Mouse (Mus musculus) heart, postnatal 36 days (tissue): ENCODE data around the gene Mrvi1. TPM values are rescaled to one million over a fixed set of nuclear protein-coding genes. Genes with fewer than 3 reads are reported as not detected.
"Not testable (repeated sequence)": the region's sequence is repeated elsewhere in the genome, so short reads cannot be mapped to it uniquely, and the experiment has no call there.

Source experiments
- DNase-seq, 2 experiments: peaks; one replicate each; pipeline ENCODE4 v3.0.0; 2021 to 2022
- intact Hi-C: fragments of 180-260 bp; cut with DNase I; formaldehyde crosslinking; loops from one replicate; pipeline ENCODE4 v1.15.1; 2025
- total RNA-seq, 2 experiments: library from RNA; stranded (reverse); gene quantifications; 2 replicates each; pipeline ENCODE4 v1.2.3; 2021

The Mrvi1 gene
- total RNA-seq, 2 experiments from 2014 or later, result 13.4 to 15.8 TPM

DNA sequence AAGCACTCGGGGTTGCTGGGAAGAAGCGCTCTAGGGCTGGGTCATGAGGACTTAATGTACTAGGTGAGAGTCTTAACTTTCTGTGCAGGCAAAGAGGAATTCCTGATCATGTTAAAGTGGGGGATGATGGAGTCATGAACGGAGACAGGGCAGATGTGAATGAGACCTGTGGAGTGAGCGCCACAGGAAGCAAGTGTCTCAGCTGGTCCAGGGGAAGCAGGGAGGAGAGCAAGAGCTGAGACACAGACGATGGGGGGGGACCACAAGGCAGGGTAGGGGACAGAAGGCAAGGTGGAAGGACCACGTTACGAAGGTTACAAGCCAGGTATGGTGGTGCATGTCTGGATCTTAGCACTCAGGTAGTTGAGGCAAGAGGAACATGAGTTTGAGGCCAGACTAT lies 85.8 kb downstream of the Mrvi1 start:
- intact Hi-C loops, result no loop called here

DNA sequence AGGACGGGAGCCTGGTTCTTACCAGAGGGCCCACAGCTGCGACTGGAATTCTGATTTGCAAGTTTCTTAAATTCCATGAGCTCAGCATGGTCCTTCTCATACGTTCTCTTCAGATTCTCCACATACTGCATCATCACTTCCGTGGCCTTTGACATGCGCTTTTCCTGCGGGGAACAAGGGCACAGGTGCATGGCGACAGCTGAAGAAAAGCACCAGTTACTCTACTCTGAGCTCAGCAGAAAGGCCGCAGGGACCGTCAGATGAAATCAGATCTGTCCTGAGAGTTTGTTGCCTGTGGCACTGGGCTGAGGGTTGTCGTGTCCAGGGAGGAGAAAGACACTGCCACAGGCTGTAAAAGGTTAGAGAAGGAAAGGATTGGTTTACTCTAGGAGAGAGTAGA lies 86.5 kb downstream of the Mrvi1 start:
- intact Hi-C loops, DNase-seq: not testable (repeated sequence)

More for the DNA sequence above, 85.8 kb downstream of the Mrvi1 start:
- no peak for DNase-seq

DNA sequence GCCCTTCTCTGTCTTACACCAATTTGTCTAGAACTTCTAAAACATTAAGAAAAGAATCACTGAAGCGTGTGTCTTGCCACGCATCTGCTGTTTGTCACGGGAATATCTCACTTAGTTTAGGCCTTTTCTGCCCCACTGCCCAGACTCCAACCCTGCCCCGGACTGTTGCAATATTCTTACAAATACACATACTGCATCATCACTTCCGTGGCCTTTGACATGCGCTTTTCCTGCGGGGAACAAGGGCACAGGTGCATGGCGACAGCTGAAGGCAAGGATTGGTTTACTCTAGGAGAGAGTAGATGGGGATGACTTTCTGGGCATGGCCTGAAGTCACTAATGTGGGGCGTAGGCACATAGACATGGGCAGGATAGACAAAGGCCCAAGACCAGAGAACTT lies 87.6 kb downstream of the Mrvi1 start:
- DNase-seq, result no peak
- intact Hi-C loops, result no loop called here

DNA sequence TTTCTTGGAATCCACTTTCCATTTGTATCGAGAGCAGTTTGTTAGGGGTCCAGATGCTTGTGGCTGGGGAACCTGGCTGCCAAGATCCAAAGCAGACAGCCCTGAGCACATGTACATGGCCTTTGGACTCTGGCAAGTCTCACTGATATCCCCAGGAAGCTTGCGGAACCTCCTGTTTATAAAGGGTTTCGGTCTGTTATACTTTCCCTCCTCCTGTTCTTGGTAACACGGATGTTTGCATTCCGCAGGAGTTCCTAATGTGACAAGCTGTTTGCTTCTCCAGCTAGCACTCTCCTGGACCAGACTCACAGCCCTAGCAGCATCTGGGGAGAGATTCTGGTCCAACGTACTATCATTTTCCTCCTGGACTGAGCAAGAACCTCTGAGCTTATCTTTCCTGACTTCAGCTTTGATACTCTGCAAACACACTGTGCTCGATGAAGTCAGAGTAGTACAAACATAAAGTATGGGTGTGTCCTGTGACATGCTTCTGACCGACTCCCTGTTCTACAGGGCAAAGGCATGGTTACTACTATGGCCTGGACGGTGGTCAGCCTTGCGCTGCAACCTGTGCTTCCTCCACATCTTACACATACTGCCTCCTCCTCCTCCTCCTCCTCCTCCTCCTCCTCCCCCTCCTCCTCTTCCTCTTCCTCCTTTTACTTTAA lies 88.2 kb downstream of the Mrvi1 start:
- DNase-seq, result no peak
- intact Hi-C loops, result no loop called here

DNA sequence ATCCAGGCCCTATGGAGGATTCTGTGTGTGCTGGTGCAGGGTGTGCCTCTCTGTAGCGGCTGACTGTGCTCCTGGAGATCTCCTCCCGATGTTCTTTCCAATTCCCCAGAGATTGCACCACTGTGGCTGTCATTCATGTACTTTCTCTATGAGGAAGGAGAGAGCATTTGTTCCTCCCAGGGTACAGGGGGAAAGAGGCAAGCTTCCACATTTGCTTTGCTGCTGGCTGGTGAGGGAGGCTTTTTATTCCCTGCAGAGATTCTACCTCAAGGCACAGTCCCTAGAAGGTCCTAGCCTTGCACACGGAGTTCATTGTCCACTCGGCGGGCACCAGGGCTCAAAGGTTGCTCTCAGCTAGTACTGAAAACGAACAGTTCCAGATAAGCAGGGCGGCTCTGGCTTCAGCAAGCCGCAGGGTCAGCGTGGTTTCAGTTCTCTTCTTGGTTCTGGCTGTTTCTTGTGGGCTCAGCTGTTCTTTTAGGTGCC lies 90.7 kb downstream of the Mrvi1 start:
- peak; percentile 62 to 75 for DNase-seq
- intact Hi-C loops, result no loop called here

DNA sequence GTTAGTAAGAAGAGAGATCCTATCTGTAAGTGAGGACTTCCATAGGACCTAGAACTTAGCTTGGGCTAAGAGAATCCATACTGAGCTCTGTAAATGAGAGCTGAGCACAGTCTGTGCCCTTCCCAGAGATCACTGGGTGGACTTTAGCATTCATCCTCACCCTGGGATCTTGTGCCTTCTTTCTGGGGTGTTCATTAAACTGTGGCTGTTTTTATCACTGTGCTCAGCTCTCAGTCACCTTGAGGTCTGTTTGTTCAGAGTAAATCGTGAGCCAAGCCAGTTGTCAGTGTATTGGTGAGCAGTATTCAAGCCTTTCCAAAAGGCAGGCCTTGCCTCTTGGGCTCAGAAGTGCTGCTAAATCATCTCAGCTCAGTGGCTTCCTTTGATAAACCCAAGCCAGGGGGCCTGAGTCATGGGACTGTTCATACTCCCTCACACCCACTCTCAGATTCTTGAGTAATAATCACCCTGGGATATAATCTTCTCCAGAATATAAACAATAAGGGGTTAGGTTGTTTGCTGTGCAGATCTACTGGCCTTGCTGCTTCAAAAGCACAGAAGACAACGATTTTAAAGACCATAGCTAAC lies 100.4 kb downstream of the Mrvi1 start:
- intact Hi-C loops, result no loop called here
- DNase-seq, result no peak

DNA sequence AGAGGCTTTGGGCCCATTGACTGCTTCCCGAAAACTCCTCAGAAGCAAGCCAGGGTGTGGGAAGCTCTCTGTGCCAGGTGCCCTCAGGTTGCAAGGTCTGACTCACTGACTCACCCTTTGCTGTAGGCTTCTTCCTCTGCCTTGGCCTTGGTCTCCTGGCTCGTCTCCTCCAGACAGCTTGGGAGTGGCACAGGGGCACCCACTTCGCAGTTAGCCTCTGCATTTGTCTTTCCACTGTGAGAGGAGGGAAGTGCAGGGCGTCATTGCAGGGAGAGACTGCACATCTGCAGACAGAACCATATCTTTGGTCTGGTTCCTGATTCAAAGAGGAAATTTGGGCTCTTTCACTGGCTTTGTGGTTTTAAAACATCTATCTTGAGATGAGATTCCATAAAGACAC lies 104.2 kb downstream of the Mrvi1 start:
- no peak for DNase-seq
- intact Hi-C loops, result no loop called here

DNA sequence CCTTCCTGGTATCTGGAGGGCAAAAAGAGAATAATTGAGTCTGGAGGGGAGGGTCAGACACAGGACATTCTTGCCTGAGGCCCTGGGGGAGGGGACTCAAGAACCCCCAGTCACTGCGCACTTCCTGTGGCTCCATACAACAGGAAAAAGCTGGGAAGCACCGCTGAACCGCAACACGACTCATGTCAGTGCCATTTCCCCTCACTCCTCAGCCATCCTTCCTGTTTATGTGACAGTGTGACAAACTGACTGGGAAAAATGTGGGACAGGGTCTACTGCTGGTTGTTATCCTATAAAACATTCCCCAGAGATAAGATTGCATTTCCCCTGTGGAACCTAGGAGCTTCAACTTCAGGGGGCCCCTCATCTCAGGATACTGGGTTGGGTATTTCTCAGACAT lies 105.3 kb downstream of the Mrvi1 start:
- DNase-seq, result no peak
- intact Hi-C loops, result no loop called here

DNA sequence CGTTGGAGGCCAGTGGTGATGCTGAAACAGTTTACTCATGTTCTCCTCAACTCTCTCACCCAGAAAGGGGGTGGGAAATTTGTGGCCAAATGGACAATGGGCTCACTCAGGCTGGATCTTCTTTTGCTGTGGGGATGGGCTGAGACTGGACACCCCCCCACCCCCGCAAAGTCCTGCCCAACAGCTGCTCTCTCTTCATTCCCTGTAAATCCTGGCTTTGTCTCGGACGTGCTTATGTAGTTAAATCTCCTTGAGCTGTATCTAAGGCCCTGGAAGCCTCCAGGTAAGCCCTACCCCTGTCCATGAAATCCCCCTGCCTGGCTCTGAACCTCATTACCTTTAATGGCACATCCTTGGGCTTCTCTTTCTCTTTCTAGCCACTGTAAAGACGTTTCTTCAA lies 113.5 kb downstream of the Mrvi1 start:
- intact Hi-C loops, result no loop called here
- no peak for DNase-seq

DNA sequence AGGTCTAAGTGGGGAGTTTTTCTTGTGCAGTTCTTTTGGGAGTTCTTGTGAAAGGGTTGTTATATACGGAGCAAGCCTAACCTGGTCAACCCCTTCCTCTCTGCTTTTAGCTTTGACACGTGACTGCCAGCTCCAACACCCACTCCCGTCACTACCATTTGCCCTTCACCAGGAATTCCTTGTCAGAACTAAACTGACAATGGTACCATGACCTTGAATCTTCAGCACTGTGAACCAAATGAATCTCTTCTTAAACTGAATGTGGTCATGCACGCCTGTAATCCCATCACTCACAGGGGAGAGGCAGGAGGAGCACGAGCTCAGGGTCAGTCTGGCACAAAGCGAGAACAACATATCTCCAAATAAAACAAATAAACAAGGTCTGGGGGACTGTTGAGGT lies 115.1 kb downstream of the Mrvi1 start:
- intact Hi-C loops, result no loop called here

DNA sequence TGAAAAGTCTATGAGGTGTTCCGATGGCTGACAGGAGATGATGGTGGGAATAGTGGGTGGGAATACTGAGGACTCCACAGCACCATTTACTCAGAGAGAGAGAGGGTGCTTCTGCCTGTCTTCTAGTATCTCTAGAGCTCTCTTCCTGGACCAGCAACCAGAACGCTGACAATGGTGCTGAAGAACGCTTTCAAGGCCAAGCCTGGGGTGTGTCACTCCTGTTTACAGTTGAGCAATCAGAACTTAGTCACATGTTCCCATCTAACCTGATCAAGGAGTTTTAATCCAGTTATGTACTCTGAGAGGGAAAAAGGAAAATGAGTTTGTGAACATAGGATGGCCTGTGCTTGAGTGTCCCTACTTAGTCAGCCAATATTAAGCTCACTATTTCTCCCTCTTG lies 116.2 kb downstream of the Mrvi1 start:
- no peak for DNase-seq
- intact Hi-C loops, result no loop called here

More for the DNA sequence above, 115.1 kb downstream of the Mrvi1 start:
- DNase-seq, result no peak

DNA sequence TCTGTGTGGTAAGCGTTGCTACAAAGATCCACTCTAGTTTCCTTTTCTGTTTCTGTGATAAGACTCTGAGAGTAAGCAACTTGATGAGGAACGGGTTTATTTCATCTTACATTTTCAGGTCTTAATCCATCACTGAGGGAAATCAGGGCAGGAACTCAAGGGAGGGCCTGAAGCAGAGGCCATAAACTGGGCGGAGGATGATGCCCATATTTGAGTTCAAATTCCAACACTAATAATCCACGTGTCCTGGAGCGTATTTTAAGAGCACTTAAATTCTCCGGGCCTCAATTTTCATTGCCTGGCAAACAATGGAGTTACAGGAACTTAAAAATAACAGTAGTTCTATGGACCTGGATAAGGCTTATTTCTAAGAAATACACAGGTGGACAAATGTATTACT lies 116.7 kb downstream of the Mrvi1 start:
- intact Hi-C loops, result no loop called here
- no peak for DNase-seq

DNA sequence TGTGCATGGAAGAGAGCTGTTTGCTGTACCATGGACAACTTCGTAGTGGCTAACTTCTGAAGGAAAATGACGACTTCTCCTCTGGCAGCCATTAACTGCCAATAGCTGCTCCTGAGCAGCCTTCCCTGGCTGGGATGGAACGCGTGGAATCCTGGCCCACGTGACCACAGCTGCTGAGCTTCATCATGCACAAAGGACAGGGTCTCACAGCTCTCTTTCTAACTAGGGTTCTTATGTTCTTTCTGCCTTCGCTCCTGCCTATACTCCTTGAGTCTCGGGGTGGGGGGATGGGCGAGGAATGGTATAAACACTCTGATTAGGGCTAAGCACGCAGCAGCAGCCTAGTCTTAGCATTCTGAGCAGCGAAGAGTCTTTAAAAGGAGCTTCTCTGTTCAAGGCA lies 117.2 kb downstream of the Mrvi1 start:
- intact Hi-C loops, result no loop called here
- no peak for DNase-seq

DNA sequence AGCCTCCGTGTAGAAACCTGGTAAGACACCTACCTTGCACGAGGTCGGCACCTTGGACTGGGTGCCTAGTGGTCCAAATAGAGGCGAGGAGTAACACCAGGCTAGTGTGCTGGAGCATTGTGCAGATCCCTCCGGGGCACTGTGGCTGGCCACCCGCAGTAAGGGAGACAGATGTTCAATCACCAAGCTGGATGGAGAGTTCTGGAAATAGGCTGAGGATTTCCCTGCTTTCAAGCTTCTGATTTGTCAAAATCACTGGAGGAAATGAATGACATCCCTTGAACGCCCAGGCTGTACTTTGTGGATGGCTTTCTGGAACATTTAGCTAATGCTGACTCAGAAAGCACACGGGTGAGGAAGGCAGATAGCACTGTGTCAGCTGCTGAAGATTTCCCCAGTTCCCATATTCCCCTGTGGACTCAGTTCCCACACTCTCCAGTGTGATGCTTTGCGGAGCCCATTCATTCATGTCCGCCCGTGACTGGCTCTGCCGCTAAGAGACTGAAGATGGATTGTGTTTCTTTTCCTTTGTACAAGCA lies 119.4 kb downstream of the Mrvi1 start, which contains the start of gene Lyve1:
TSS of gene Lyve1 (minus strand) at position 489 of the 539 bp plus-strand sequence.
- intact Hi-C loops, result no loop called here
- DNase-seq, result peak in 1 of 2 experiments; percentile 43

DNA sequence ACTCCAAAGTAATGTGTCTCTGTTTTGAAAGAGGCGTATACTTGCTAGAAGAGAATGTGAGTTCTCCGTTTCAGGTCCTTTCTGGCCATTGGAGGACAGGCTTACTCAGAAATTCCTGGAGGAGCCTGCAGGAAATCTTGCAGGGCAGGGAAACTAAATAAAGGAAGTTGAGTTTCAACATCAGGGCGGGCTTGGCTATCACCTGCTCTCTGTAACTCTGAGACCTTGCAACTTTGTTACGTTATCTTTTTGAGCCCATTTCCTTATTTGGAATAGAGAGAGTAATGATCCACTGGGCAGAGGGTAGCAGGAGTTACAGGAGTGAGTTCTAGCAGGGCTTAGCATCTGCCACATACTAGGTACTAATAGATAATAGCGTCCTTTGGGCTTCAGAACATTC lies 122.1 kb downstream of the Mrvi1 start:
- DNase-seq, result no peak
- intact Hi-C loops, result no loop called here

DNA sequence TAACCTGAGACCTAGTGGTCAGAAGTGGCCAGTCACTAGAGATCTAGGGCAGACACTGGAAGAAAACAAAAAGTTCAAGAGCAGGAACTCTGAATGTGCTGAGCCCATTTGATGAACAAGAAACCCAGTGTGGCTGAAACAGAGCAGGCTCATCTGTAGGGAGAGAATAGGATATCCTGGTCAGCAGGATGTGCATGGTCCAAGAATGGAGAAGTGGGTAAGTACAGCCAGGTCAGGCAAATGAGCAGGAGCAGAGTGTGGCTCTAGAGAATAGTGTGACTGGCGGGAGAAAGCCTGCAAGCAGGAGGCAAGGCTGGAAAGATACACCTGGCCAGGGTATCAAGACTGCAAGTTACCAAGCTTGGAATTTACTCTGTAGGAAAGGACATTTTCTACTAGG lies 126.7 kb downstream of the Mrvi1 start:
- DNase-seq, result no peak
- intact Hi-C loops, result no loop called here

DNA sequence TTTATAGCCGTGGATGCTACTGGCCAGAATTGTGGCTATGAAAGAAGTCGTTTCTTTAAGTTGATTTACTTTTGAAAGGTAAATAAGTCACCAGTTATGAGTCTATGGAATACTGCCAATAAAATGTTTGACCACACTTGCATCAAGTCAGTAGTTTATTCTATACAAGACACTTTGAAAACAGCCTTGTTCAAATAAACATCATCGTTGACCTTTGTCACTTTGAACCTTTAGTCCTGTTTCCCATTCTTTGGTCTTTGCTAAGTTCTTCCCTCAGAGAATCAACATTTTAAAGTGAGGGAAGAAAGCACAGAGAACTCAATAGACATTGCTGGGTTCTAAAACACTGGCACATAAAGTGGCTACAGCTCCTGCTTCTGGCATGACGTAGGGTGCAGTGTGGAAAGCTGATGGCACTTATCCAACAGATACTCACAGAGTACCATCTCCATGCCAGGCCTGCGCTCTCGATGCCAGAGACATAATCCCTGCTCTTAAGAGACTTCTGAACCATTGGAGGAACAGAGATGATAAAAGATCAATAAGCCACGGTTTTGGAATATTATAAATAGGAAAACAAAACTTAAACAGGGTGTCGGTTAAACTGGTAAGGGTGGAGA lies 127.2 kb downstream of the Mrvi1 start:
- intact Hi-C loops, result no loop called here
- no peak for DNase-seq

DNA sequence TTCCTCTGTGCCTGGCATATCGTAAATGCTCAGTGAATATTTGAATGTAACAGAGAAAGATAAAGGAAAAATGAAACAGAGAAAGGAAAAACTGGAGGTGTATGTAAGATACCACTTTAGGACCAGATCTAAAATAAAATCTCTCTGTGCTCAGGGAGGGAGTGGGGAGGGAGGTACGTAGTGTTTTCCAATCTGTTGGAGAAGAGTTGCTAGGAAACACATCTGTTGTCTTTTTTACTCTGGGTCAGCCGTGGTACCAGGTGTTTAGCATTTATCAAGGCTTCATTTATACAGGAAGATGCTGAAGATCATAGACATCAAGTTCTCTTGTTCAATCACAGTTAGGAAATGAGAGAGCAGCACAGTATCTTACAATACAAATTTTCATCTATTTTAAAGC lies 127.7 kb downstream of the Mrvi1 start:
- intact Hi-C loops, result no loop called here
- no peak for DNase-seq

DNA sequence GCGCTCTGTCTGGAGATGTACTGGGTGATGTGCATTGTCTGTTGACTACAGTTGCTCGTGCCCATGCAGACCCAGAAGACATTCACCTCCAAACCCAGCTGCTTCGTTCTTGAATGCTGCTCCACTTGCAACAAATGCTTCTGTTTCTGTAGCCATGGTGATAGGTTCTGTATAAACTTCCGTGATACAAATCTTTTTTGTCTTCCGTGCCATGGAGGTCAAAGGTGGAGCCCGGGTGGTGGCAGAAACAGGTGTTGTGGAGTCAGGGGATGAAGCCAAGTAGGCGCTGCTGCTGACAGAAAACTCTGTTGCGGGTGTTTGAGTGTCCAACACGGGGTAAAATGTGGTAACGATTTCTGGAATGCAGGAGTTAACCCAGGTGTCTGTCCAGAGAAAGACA lies 128.7 kb downstream of the Mrvi1 start:
- intact Hi-C loops, result no loop called here
- no peak for DNase-seq

DNA sequence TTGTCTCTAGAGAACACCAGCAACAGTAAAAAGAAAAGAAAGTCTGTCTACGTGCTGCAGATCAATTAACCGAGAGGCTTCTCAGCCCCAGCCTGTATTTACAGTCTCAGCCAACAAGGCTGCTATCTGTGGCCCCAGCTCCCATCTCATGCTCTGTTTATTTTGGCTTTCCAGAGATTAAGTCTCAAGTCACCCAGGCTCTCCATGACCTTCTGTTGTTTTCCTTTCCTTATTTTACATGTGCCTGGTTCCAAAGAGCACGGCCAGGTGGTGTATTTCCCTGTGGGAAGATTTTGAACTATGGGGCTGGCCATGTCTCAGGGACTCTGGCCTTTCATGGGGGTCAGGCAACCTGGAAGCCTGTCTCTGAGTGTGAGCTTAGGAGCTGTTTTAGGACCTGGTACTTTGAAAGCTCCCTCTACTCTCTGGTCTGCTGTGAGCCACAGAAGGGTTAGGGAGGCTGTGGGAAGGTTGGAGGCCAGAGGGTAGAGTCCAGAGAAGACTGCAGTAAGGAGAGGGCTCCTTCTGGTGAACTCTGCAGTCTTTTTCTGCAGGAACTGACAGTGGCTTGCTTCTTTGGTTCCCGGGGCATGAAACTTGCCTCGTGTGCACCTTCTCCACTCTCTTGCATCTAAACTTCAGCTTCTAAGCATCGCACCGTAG lies 130.6 kb downstream of the Mrvi1 start:
- intact Hi-C loops, result no loop called here
- DNase-seq, result no peak

DNA sequence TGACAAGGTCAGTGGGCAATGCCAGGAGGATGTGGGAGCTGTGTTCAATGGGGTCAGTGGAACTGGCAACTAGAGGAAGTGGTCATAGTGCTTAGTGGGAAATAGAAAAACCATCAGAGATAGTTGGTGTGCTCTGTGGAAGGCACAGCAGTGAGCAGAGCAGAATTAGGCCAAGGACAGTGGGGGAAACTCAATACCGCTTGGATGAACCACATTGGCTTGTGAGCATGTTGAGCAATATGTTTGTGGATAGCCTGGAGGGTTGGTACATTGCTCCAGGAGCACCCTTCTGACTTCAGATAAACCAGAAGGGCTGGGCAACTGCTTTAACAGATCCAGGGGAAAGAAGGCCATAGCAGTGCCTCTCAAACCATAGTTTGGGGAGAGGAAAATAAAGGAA lies 133.9 kb downstream of the Mrvi1 start:
- DNase-seq, result no peak
- intact Hi-C loops, result no loop called here
